Mouse (Mus musculus) ovary, adult 10 weeks (tissue): Measurements from ENCODE around the gene Vmn1r94. TPM values are rescaled to one million over a fixed set of nuclear protein-coding genes. Genes with fewer than 3 reads are reported as not detected.

Source experiments
- polyA plus RNA-seq: library from polyadenylated mRNA; stranded (reverse); fragments of 350-450 nt; fragmentation: Illumina TruSeq; extraction: RNeasy Lipid Tissue Mini Kit (QIAGEN cat#74804); gene quantifications from one replicate; pipeline ENCODE4 v1.2.3, GENCODE M21; 2014

Vmn1r94 gene
- polyA plus RNA-seq = not detected

DNA sequence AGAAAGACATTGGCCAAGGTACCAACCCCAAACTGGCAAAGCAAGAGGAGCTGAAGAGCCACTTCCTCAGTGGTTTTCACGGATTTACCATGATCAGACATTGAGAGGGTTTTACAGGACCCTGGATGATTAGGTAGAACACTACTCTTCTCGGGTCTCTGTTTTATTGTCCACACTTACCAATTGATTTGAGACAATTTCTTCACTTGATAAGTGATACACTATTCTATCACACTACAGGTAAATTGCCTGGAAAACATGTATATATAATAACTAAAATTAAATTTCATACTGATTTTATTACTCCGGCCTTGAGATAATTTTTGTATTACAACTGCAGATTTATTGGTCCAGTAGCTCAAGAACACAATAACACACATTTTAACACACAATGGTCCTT lies at the start of gene Vmn1r94:
TSS of gene Vmn1r94 (minus strand) at position 101 of the 400 bp plus-strand sequence.

DNA sequence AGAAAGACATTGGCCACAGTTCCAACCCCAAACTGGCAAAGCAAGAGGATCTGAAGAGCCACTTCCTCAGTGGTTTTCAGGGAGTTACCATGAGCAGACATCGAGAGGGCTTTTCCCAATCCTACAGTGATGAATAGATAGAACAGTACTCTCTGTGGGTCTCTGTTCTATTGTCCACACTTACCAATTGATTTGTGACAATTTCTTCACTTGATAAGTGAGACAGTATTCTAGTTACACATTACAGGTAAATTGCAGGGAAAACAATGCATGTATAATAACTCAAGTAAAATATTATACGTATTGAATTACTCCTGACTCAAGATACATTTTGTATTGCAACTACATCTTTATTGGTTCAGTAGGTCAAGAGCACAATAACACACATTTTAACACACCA lies 37.3 kb upstream of the Vmn1r94 start, which contains the start of gene Gm6164:
TSS of gene Gm6164 (minus strand) at position 101 of the 400 bp plus-strand sequence.

DNA sequence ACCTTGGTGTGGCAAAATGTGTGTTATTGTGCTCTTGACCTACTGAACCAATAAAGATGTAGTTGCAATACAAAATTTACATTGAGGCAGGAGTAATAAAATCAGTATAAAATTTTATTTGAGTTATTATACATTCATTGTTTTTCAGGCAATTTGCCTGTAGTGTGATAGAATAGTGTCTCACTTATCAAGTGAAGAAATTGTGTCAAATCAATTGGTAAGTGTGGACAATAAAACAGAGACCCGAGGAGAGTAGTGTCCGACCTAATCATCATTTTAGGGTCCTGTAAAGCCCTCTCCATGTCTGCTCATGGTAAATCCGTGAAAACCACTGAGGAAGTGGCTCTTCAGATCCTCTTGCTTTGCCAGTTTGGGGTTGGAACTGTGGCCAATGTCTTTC lies 25.2 kb upstream of the Vmn1r94 start, which contains the start of gene Vmn1r95:
TSS of gene Vmn1r95 (plus strand) at position 301 of the 400 bp plus-strand sequence.

DNA sequence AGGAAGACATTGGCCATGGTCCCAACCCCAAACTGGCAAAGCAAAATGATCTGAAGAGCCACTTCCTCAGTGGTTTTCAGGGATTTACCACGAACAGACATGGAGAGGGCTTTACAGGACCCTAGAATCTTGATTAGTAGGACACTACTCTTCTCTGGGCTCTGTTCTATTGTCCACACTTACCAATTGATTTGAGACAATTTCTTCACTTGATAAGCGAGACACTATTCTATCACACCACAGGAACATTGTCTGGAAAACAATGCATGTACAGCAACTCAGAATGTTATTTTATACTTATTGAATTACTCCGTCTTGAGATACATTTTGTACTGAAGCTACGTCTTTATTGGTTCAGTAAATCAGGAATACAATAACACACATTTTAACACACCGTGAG lies 29.2 kb downstream of the Vmn1r94 start, which contains the start of gene Vmn1r93:
TSS of gene Vmn1r93 (minus strand) at position 101 of the 400 bp plus-strand sequence.

DNA sequence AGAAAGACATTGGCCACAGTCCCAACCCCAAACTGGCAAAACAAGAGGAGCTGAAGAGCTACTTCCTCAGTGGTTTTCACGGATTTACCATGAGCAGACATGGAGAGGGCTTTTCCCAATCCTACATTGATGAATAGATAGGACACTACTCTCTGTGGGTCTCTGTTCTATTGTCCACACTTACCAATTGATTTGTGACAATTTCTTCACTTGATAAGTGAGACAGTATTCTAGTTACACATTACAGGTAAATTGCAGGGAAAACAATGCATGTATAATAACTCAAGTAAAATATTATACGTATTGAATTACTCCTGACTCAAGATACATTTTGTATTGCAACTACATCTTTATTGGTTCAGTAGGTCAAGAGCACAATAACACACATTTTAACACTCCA lies 45.7 kb downstream of the Vmn1r94 start, which contains the start of gene Gm16442:
TSS of gene Gm16442 (minus strand) at position 101 of the 400 bp plus-strand sequence.

Other genes with a start within 250 kb of the Vmn1r94 start
- 34.4 TPM for gene Pvr, start 247.2 kb downstream of the Vmn1r94 start, polyA plus RNA-seq
- gene Igsf23, start 217.6 kb downstream of the Vmn1r94 start, polyA plus RNA-seq = not detected
- gene Ceacam20, start 203.0 kb downstream of the Vmn1r94 start, polyA plus RNA-seq = 1.00 TPM
- gene Nlrp9b, start 176.9 kb downstream of the Vmn1r94 start, polyA plus RNA-seq = 83.2 TPM
- gene Vmn1r91, start 68.7 kb downstream of the Vmn1r94 start, polyA plus RNA-seq = not detected
- not detected for gene Gm16442, start 45.8 kb downstream of the Vmn1r94 start, polyA plus RNA-seq
- not detected for gene Vmn1r93, start 29.3 kb downstream of the Vmn1r94 start, polyA plus RNA-seq
- gene Vmn1r95, start 25.3 kb upstream of the Vmn1r94 start, polyA plus RNA-seq = not detected
- not detected for gene Gm6164, start 37.2 kb upstream of the Vmn1r94 start, polyA plus RNA-seq
- gene Gm4498, start 65.5 kb upstream of the Vmn1r94 start, polyA plus RNA-seq = not detected
- not detected for gene Gm5890, start 94.5 kb upstream of the Vmn1r94 start, polyA plus RNA-seq
- not detected for gene Gm4133, start 165.7 kb upstream of the Vmn1r94 start, polyA plus RNA-seq
- gene Gm5728, start 207.0 kb upstream of the Vmn1r94 start, polyA plus RNA-seq = not detected
- not detected for gene Vmn1r100, start 249.6 kb upstream of the Vmn1r94 start, polyA plus RNA-seq